Mouse (Mus musculus) frontal cortex, postnatal 10 days (tissue): Measurements from ENCODE around the gene U2af1.
A peak's percentile ranks its signal among the peaks of the same experiment; 100 is the strongest.

Source experiments
- DNase-seq, 2 experiments: peaks; one replicate each; pipeline ENCODE4 v3.0.0; 2022; ENCODE audit warnings: low spot score in 2 of 2, mixed read lengths in 1 of 2

U2af1 gene

DNA sequence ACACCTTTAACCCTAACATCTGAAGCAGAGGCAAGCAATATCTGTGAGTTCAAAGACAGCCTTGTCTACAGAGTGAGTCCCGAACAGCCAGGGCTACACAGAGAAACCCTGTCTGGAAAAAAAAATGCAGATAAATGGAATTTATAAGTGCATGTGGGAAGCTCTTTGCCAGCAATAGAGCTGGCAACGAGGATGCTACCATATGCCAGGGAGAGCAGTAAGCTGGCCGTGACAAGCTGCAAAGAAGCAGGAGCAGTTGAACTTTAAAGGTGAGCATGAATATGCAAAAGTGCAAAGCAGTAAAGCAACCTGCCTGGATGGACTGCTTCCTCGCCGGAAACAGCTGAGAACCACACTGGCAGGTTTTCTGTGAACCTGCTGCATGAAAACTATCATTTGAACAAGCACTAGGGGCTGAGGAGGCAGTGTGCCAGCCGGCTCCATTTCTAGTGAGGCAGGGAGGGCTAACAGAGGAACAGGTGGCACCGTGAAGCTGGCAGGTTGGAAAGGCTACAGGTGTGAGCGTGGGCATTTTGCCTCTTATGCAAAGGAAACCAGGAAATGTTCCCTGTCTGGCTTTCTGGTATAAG lies 2.1 kb upstream of the U2af1 start:
- DNase-seq = peak; percentile 38 to 51

DNA sequence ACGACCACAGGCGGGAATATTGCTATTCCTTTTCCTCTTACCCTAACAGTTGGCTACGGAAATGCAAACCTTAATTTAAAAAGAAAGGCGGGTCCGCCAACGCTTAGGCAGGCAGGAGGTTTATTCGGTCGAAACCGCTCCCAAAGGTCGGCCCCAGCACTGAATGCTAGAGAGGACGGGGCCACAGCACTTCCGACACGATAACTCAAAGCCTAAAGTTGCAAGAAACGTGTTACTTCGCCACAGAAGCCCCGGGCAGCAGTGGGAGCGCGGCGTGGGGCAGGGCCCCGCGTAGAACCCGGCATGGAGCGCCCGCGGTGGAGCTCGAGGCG lies 590 bp downstream of the U2af1 start:
- DNase-seq = no peak

DNA sequence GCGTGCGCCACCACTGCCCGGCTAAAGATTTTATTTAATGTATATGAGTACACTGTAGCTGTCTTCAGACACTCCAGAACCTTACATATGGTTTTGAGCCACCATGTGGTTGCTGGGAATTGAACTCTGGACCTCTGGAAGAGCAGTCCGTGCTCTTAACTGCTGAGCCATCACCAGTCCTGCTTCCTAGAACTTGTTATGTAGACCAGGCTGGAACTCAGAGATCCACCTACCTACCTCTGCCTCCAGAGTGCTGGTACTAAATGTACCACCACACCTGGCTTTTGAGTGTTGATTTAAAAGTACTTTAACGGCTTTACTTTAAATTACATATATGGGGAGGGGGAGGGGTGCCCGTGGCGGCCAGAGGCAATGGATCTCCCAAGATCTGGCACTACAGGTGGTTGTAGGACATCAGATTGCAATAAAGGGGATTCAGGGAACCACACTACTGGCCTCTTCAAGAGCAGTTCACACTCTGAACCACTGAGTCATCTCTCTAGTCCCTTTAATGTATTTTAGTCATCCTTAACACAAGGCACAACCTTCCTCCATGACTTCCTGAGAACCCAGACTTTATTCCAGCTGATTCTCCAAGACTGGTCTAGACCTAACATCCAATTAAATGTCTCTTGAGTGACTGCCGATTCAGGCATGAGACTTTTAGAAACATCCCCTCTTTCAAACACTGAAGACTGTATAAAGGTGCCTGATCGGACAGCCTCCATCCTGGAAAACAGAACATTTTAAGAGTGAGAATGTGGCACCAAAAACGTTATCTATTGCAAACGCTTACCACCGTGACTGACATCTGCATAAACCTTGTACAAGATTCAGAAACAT lies 1.3 kb downstream of the U2af1 start:
- no peak for DNase-seq

DNA sequence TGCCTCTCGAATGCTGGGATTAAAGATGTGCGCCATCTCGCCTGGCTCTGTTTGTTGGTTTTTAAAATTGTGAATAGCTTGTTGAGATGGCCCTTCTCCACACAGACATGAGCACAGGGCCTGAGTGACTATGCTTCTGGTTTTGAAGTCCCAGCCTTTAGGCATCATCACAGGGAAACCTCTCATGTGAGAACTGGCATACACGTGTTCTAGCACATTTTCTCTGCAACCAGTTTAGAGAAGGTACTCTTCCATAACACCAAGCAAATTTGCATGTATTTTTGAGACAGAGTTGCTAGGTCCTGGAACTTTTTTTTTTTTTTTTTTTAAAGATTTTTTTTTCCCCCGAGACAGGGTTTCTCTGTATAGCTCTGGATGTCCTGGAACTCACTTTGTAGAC lies 2.0 kb downstream of the U2af1 start:
- DNase-seq = no peak

DNA sequence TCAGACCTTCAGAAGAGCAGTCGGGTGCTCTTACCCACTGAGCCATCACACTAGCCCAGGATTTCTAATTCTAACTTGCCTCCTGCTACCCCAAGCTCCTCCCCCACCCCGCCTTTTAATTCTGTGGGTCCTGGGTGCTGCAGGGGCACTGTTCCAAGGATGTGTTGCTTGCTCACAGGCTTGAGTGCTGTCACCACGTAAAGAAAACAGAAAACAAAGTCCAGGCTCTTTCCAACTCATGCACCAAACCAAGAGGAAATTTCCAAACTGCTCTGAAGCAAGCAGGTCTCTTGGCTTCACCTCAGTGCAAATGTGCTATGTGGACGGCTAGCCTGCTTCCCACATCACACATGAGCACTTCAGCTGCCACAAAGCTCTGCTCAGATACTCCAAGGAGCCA lies 3.3 kb downstream of the U2af1 start:
- no peak for DNase-seq

DNA sequence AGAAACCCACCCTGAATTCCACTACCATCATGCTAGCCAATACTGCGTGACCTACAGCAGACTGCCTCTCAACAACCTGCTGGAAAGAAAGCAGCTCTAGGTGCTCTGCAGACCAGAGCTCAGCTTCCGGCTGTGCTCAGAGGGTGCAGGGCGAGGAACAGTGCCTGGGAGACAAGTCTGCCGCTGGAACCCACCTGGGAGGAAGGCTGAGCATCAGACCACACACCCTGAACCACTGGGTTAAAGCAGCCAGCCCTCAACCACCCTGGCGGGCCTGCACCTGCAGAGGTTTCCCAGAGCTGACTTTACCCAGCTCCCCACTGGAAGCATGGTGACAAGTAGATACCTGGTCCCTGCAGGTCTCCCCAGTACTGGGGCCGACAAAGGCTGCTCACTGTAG lies 5.4 kb downstream of the U2af1 start:
- DNase-seq = no peak

DNA sequence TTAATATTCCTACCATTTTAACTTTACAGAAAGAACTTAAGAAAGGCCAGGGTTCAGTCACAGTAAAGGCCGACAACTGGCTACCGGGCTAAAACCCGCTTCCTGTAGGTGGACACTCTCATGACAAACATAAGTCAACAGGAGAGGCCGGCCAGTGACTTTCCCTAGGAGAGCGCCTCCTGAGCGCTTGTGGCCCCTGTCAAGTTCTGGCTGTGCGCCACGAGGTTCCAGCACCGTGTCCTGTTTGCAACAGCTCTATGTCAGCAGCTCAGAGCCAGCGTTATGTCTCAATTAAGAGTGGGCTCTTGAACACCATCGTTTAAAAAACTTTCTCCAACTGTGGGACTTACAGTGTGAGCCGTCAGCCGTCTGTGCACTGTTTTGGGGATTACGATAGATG lies 6.5 kb downstream of the U2af1 start:
- no peak for DNase-seq

DNA sequence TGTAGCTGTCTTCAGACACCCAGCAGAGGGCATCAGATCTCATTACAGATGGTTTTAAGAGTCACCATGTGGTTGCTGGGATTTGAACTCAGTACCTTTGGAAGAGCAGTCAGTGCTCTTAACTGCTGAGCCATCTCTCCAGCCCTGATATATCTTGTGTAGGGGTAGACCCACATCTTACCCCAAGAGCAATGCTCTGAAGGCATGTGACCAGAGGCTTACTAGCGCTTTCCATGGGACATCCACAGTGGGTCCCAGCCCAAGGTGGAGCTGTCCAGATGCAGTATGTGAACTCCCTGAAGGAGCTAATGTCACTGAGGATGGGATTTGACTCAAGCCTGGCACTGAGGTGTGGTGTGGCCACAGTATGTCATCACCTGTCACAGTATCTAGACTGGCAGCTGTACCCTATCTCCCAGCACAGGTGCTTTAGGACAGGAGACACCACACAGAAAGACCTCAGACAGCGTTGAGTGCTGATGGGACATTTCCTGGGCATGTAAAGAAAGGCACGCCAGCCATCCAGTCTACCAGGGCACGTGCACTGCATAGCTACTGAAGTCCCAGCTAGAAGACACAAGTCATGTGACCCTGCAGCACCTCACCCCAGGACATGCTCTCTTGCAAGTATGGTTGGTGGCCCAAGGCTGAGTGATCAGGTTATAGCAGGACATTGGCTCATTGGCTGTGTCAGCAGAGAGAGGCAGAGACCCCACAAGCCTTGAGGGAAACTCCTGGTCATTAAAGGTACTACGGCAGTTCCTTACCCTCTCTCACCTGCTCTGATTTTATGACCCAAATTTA lies 12.3 kb downstream of the U2af1 start:
- no peak for DNase-seq

DNA sequence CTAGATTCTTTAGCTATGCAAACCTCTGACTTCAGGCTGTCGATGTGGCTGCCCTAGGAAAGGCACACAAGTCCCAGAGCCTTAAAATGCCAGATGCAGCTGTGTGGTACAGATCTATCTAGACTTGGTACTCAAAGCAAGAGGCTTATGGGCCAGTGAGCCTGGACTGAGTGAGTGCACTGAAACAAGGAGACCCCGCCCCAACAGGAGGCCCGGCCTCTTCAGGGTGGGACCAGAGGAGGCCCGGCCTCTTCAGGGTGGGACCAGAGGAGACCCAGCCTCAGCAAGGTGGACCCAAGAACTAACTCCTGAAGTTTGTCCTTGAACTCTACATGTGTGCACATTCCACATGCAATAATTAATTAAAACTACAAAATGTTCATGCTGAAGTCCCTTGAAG lies 15.8 kb downstream of the U2af1 start:
- DNase-seq = no peak

DNA sequence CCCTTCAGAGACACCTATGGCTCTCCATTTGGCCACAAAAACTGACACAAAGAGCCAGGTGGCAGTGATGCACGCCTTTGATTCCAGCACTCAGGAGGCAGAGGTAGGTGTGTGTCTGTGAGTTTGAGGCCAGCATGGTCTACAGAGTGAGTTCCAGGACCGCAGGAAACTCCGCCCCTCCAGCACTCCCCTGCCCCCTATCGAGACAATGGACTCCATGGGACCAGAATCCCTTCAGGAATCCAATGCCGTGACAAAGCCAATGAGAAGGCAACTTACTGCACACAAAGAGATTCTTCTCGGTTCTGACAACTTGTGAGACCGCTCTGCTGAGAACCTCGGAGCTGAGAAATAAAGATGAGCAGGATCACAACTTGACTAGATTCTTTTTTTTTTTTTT lies 16.4 kb downstream of the U2af1 start:
- DNase-seq = no peak

DNA sequence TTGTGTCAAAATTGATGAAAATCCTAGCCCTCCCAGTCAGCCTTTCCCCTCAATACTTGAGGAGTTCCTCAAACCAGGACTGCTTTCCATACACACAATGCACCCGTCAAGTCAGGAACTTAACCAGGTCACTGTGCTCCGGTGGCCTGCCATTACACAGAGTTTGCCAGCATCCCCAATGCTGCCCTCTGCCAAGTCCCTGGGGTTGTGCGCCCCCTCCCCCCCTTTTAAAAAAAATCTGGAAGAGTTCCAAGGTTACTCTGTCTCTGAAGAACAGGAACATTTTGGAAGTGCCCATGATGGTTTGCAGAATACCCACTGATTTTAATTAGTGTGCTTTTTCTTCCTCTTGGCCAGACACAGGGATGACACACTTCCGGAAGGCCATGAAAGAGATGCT lies 19.0 kb downstream of the U2af1 start:
- DNase-seq = peak; percentile 24 to 37

DNA sequence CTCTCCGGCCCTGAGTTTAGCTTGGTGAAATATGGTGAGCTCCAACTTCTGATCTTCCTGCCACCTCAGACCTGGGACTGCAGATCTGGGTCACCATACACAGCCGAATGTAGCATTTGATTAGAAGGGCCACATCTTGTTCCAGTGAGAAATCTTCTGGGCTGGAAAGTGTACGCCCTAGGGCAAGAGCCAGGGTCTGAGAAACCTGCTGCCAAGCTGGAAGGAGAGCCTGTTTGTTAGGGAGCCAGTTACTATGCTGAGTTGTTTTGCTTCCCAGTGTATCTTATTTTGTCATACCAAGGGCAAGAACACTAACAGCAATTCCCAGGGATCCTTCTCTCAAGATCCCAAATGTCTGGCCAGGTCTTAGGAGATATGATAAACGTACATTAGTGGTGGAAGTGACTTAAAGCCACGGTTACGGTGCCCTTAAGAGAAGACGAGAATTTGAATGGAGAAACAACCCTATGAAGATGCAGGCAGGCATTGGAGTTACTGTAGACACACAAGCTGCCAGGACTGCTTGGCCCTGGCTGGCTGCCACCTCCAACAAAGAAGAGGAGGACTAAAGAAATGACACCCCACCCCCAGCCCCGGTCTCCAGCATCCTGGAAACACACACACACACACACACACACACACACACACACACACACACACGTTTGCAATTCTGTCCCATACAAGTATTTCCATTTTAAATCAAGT lies 20.7 kb downstream of the U2af1 start:
- peak; percentile 68 to 80 for DNase-seq

DNA sequence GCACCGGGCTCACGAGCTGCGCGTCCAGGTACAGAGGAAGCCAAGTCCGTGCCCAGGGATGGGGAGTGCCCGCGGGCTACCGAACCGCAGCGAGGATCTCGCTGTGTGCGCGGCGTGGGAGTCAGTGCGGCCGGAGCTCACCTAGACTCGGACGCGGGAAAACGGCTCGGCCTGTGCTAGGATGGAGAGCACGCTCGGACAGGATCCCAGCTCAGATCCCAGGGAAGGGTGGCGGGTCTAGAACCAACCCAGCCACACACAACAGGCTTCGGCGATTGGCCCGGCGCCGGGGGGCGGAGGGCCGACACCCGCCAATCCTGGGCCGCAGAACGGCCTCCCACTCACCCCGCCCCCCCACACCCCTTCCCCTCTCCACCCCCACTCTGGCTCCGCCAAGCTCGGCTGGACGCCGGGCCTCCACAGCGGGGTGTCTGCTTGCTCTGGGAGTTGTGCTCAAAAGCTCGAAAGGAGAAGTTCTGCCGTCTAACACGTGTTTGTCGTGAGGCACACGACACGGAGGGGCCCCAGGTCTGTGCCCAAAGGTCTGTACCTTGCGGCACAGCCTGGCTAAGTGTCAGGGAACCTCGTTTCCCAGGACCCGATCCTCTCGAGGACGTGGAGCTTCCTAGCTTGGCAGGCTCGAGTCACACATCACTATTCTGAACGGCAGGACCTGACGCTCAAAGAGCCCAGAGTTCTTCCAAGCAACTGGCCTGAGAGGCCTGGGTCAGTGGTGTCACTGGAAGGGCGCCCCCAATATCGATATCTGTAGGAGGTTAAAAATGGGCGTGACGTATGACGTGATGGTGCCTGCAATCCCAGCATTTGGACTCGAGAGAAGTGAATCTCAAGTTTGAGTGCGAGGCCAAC lies 21.5 kb downstream of the U2af1 start, which contains the start of gene Cbs:
TSS of gene Cbs (minus strand) at position 297 of the 870 bp plus-strand sequence.
- peak; percentile 64 to 74 for DNase-seq

DNA sequence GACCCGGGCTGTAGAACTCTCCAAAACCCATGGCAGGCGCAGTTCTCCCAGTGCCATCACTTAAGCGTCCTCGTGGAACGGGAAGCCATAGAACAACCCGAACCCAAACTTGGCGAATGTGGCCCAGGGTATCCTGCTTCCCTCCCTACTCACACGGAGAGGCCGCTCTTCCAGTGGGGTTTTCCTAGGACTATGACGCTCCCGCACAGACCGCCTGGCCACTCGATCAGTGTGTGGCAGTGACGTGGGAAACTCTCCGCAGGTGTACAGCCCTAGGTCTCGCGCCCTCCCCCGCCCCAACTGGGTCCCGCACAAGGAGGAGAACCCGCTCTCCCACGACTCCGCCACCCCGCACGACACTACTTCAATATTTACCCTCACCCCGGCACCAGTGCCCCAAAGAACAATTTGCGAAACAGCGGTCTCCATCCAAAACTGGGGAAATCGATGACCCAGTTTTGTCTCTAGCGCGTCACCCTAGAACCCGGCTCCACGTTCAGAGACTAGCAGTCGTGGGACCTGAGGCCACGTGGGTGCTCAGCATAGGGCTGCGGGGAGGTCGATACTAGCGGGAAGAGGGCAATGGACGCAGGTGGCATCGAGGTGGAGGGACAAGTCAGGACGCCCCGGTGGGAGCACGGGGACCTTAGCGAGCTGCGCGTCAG lies 22.3 kb downstream of the U2af1 start:
- no peak for DNase-seq

DNA sequence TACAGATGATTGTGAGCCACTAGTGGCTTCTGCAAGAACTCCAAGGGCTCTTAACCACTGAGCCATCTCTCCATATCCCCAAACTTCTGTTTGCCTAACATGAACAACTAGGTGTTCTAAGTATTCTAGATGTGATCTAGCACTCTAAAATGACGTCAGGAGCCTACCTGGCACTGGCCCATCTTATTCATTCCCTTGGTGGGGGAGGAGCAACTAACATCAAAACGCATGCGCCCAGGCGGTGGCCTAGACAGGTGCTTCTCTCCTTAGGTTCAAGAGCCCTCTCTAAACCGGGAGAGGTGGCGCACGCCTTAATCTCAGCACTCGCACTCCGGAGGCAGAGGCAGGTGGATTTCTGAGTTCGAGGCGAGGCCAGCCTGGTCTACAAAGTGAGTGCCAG lies 22.9 kb downstream of the U2af1 start:
- DNase-seq = no peak

DNA sequence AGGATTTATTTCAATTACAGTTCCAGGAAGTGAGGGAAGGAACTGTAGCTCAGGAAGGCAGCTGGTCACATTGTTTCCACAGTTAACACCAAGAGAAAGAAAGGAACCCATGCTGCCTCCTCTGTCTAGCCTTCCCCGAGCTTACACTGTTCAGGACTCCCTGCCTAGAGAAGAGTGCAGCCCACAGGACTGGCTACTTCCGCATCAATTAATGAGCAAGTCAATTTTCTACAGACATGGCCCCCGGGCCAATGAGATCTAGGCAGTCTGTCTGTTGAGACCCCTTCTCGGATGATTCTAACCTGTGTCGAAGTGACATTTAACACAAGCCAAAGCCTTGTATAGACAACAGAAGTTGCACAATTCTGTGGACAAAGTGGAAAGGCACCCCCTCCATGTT lies 23.8 kb downstream of the U2af1 start:
- DNase-seq = no peak

DNA sequence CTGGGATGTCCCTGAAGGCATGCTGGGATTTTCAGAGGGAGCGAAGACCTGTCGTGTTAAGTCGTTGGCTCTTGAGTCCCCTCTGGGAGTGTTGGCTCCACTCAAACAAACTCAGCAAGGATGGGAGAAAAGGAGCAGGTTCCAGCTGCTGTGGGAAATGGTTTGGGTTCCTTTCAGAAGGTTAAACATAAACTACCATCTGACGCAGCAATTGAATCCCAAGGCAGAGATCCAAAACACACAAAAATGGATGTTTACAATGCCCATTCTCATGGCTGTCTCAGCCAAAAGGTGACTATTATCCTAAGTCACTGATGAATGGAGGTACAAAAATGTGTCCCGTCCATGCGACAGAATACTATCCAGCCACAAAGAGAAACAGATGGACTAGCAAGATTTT lies 25.7 kb downstream of the U2af1 start:
- DNase-seq = no peak

DNA sequence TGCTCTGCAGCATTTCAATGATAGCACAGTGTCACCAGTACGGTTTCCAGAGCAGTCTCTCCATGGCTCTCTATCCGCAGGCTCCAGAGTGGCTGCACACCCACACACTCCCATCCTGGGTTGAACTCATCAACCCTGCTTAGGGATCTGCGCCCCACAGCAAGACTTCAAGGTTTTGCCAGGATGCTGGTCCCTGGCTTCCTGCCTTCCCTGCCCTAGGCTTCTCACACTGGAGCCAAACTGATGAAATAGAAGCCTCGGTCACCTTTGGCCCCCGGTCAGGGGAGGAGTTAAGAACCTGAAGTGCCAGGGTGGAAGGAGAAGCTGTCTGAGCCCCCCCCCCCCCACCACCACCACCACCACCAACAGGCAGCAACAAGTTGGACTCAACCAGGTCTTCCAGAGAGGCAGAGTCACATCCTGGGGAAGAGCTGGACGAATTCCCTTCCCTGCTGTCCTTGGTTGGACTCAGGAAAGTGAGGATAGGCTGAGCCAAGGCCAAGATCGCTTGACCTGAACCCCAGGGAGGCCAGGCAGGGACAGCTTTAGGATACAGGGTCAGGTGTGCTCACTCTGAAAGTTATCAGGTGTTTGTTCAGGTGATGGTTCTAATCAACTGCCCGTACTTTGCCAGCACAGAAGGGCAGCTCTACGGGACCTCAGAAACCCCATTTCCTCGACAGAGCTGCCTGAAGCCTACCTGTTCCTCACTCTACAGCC lies 27.5 kb downstream of the U2af1 start:
- no peak for DNase-seq

DNA sequence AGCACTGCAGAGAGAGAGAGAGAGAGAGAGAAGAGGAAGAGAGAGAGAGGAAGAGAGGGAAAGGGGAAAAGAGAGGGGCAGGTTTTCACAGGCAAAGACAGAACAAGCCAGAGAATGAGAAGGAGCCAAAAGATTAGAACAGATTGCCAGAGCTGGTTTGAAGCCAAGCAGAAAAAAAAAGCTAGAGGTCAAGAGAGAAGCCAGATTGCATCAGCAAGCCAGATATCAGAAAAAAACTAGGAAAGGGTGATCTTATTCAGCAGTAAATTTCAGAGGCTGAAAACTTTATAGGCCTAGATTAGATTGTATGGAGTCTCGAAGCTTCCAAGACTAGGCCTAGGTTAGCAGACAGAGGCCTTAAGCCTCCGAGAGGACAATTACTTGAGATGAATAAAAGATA lies 30.7 kb downstream of the U2af1 start:
- no peak for DNase-seq

DNA sequence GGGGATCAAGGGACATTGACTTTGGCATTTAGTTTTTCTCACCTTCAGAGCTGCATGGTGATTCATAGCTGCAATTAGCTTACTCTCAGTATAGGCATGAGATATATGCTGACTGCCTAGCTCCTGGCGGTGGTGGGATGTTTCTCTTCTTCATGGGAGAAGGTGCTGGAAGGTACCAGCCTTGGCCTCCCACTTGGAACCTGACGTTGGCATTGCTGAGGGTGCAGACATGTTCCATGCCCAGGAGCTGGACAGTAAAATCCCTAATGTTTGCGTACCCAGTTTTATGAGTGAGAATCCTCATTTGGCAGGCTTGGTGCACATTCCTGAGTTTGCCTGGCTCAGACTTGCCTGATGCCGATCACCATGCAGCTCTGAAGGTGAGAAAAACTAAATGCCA lies 35.6 kb downstream of the U2af1 start:
- DNase-seq = no peak
